Mouse (Mus musculus): ENCODE results near the gene Cntn2.

Gene Cntn2

GRCm38 (mm10) chr1:132557901-132558631 is 15.0 kb upstream of the Cntn2 start:
- no peak for DNase-seq (ENCODE audit: low spot score in 2 of 2)

- no peak for DNase-seq (ENCODE audit: low spot score in 2 of 2)
Measured at GRCm38 (mm10) chr1:132543789-132544188, 733 bp upstream of the Cntn2 start.

GRCm38 (mm10) chr1:132541824-132542599 is 1.0 kb downstream of the Cntn2 start:
- DNase-seq (ENCODE audit: low spot score in 2 of 2) = no peak

- DNase-seq (ENCODE audit: low spot score in 2 of 2) = no peak
Measured at GRCm38 (mm10) chr1:132541171-132541823, 1.8 kb downstream of the Cntn2 start.

GRCm38 (mm10) chr1:132540701-132541100 is 2.4 kb downstream of the Cntn2 start:
- no peak for DNase-seq (ENCODE audit: low spot score in 2 of 2)

- DNase-seq (ENCODE audit: low spot score in 2 of 2) = no peak
Measured at GRCm38 (mm10) chr1:132537736-132538135, 5.3 kb downstream of the Cntn2 start.

- DNase-seq (ENCODE audit: low spot score in 2 of 2) = no peak
Measured at GRCm38 (mm10) chr1:132536416-132536815, 6.6 kb downstream of the Cntn2 start.

GRCm38 (mm10) chr1:132535541-132535940 is 7.5 kb downstream of the Cntn2 start:
- no peak for DNase-seq (ENCODE audit: low spot score in 2 of 2)

- DNase-seq (ENCODE audit: low spot score in 2 of 2) = no peak
Measured at GRCm38 (mm10) chr1:132533840-132534239, 9.2 kb downstream of the Cntn2 start.

GRCm38 (mm10) chr1:132532521-132532920 is 10.5 kb downstream of the Cntn2 start:
- no peak for DNase-seq (ENCODE audit: low spot score in 2 of 2)

- no peak for DNase-seq (ENCODE audit: low spot score in 2 of 2)
Measured at GRCm38 (mm10) chr1:132530631-132531191, 12.3 kb downstream of the Cntn2 start.

- no peak for DNase-seq (ENCODE audit: low spot score in 2 of 2)
Measured at GRCm38 (mm10) chr1:132528647-132529334, 14.3 kb downstream of the Cntn2 start.

GRCm38 (mm10) chr1:132528071-132528470 is 15.0 kb downstream of the Cntn2 start:
- no peak for DNase-seq (ENCODE audit: low spot score in 2 of 2)

- peak; percentile 50 to 64 for DNase-seq (ENCODE audit: low spot score in 2 of 2)
Measured at GRCm38 (mm10) chr1:132525832-132526231, 17.2 kb downstream of the Cntn2 start.

GRCm38 (mm10) chr1:132523920-132524319 is 19.1 kb downstream of the Cntn2 start:
- DNase-seq (ENCODE audit: low spot score in 2 of 2) = no peak

- no peak for DNase-seq (ENCODE audit: low spot score in 2 of 2)
Measured at GRCm38 (mm10) chr1:132523048-132523447, 20.0 kb downstream of the Cntn2 start.

GRCm38 (mm10) chr1:132520764-132521163 is 22.3 kb downstream of the Cntn2 start:
- DNase-seq (ENCODE audit: low spot score in 2 of 2) = no peak

GRCm38 (mm10) chr1:132519734-132520133 is 23.3 kb downstream of the Cntn2 start:
- no peak for DNase-seq (ENCODE audit: low spot score in 2 of 2)

GRCm38 (mm10) chr1:132518621-132519020 is 24.4 kb downstream of the Cntn2 start:
- DNase-seq (ENCODE audit: low spot score in 2 of 2) = no peak

- DNase-seq (ENCODE audit: low spot score in 2 of 2) = no peak
Measured at GRCm38 (mm10) chr1:132516776-132517175, 26.3 kb downstream of the Cntn2 start.

GRCm38 (mm10) chr1:132515339-132515738 is 27.7 kb downstream of the Cntn2 start:
- DNase-seq (ENCODE audit: low spot score in 2 of 2) = no peak

GRCm38 (mm10) chr1:132512106-132512505 is 30.9 kb downstream of the Cntn2 start:
- DNase-seq (ENCODE audit: low spot score in 2 of 2) = no peak

Data from right cerebral cortex, postnatal 36 days (tissue).